Mouse (Mus musculus) erythroblast, embryonic 14.5 days (primary cell): ENCODE measurements around the gene Uaca. TPM values are rescaled to one million over a fixed set of nuclear protein-coding genes. Genes with fewer than 3 reads are reported as not detected.

Source experiments
- H3K27me3 ChIP-seq: 2 replicates; pipeline ENCODE4 v1.6.1; 2012; ENCODE audit warnings: inconsistent platforms; ENCODE audit not compliant: control insufficient read depth
- H3K36me3 ChIP-seq: 2 replicates; pipeline ENCODE4 v1.6.1; 2012; ENCODE audit warnings: mild to moderate bottlenecking, inconsistent platforms; ENCODE audit not compliant: control insufficient read depth
- H3K4me1 ChIP-seq: 2 replicates; pipeline ENCODE4 v1.6.1; 2012; ENCODE audit warnings: inconsistent platforms; ENCODE audit not compliant: control insufficient read depth
- H3K4me3 ChIP-seq: replicated peaks from 2 replicates; pipeline ENCODE3; 2012; ENCODE audit warnings: moderate library complexity, mild to moderate bottlenecking, inconsistent platforms
- H3K9me3 ChIP-seq: 2 replicates; pipeline ENCODE4 v1.6.1; 2012; ENCODE audit warnings: low read length, inconsistent platforms, mixed read lengths; ENCODE audit not compliant: control insufficient read depth
- GATA1 ChIP-seq: IDR thresholded peaks from 2 replicates; pipeline ENCODE4 v1.6.1; 2012; ENCODE audit warnings: low read length, inconsistent platforms, mixed read lengths
- TAL1 ChIP-seq: IDR thresholded peaks from 3 replicates; pipeline ENCODE4 v1.6.1; 2012; ENCODE audit warnings: low read length, inconsistent platforms, mixed read lengths
- polyA plus RNA-seq: library from polyadenylated mRNA; stranded (reverse); fragments of >175 nt; gene quantifications from 2 replicates; pipeline ENCODE4 v1.2.3, GENCODE M21; 2012

Uaca gene
- 0.04 TPM in 1 of 2 replicates, not detected in the other for polyA plus RNA-seq

GRCm38 (mm10) chr9:60794210-60794840 lies at the start of gene Uaca:
Gene Uaca (plus strand): TSS chr9:60794542.
- no peaks in the 10 kb centered on the region for H3K9me3 ChIP-seq
- H3K27me3 ChIP-seq = peaks cover 37% of the 10 kb centered on the region
- no peaks in the 10 kb centered on the region for H3K36me3 ChIP-seq
- no peak for TF ChIP-seq TAL1
- no peak for TF ChIP-seq GATA1
- peak within 1 kb of the TSS; percentile 61 for H3K4me3 ChIP-seq
- H3K4me1 ChIP-seq = peaks cover 8% of the 10 kb centered on the region

GRCm38 (mm10) chr9:60744971-60745370 lies 49.4 kb upstream of the Uaca start:
- no peaks in the 10 kb centered on the region; the same call in 1 of the 2 replicates for H3K27me3 ChIP-seq
- TF ChIP-seq GATA1 (no peak), TAL1 (no peak)
- no peak overlapping the region for H3K4me3 ChIP-seq
- peaks cover 3% of the 10 kb centered on the region for H3K9me3 ChIP-seq
- no peaks in the 10 kb centered on the region for H3K36me3 ChIP-seq
- H3K4me1 ChIP-seq = no peaks in the 10 kb centered on the region

GRCm38 (mm10) chr9:60746561-60746960 lies 47.8 kb upstream of the Uaca start:
- no peak overlapping the region for H3K4me3 ChIP-seq
- TF ChIP-seq GATA1 (no peak), TAL1 (no peak)
- H3K4me1 ChIP-seq = no peaks in the 10 kb centered on the region
- no peaks in the 10 kb centered on the region for H3K36me3 ChIP-seq
- H3K27me3 ChIP-seq = no peaks in the 10 kb centered on the region; the same call in 1 of the 2 replicates
- peaks cover 3% of the 10 kb centered on the region for H3K9me3 ChIP-seq

- Histone ChIP-seq H3K27me3 (no peaks in the 10 kb centered on the region; the same call in 1 of the 2 replicates), H3K9me3 (peaks cover 3% of the 10 kb centered on the region), H3K4me3 (no peak overlapping the region), H3K4me1 (no peaks in the 10 kb centered on the region), H3K36me3 (no peaks in the 10 kb centered on the region)
- no peak for TF ChIP-seq GATA1
- TF ChIP-seq TAL1 = no peak
Observed at GRCm38 (mm10) chr9:60747672-60748071, 46.7 kb upstream of the Uaca start.

- Histone ChIP-seq H3K4me1 (no peaks in the 10 kb centered on the region), H3K27me3 (no peaks in the 10 kb centered on the region; the same call in 1 of the 2 replicates), H3K4me3 (no peak overlapping the region), H3K9me3 (peaks cover 3% of the 10 kb centered on the region), H3K36me3 (no peaks in the 10 kb centered on the region)
- TF ChIP-seq GATA1 (no peak), TAL1 (no peak)
Observed at GRCm38 (mm10) chr9:60748191-60748590, 46.2 kb upstream of the Uaca start.

GRCm38 (mm10) chr9:60749105-60749504 lies 45.2 kb upstream of the Uaca start:
- TF ChIP-seq GATA1 = no peak
- no peak for TF ChIP-seq TAL1
- H3K4me1 ChIP-seq = no peaks in the 10 kb centered on the region
- no peak overlapping the region for H3K4me3 ChIP-seq
- H3K27me3 ChIP-seq = no peaks in the 10 kb centered on the region
- no peaks in the 10 kb centered on the region for H3K36me3 ChIP-seq
- peaks cover 3% of the 10 kb centered on the region for H3K9me3 ChIP-seq

- Histone ChIP-seq H3K27me3 (no peaks in the 10 kb centered on the region), H3K4me1 (no peaks in the 10 kb centered on the region), H3K9me3 (peaks cover 3% of the 10 kb centered on the region), H3K36me3 (no peaks in the 10 kb centered on the region), H3K4me3 (no peak overlapping the region)
- TF ChIP-seq TAL1 (no peak), GATA1 (no peak)
Observed at GRCm38 (mm10) chr9:60751098-60751497, 43.2 kb upstream of the Uaca start.

GRCm38 (mm10) chr9:60751971-60752370 lies 42.4 kb upstream of the Uaca start:
- Histone ChIP-seq H3K4me3 (no peak overlapping the region), H3K4me1 (peaks cover 3% of the 10 kb centered on the region), H3K9me3 (peaks cover 3% of the 10 kb centered on the region), H3K36me3 (no peaks in the 10 kb centered on the region), H3K27me3 (no peaks in the 10 kb centered on the region)
- TF ChIP-seq TAL1 (no peak), GATA1 (no peak)

- H3K4me3 ChIP-seq = no peak overlapping the region
- H3K27me3 ChIP-seq = no peaks in the 10 kb centered on the region
- H3K4me1 ChIP-seq = peaks cover 3% of the 10 kb centered on the region
- TF ChIP-seq TAL1 (no peak), GATA1 (no peak)
- H3K9me3 ChIP-seq = peaks cover 3% of the 10 kb centered on the region
- H3K36me3 ChIP-seq = no peaks in the 10 kb centered on the region
Observed at GRCm38 (mm10) chr9:60752636-60753035, 41.7 kb upstream of the Uaca start.

GRCm38 (mm10) chr9:60756258-60756657 lies 38.1 kb upstream of the Uaca start:
- peaks cover 3% of the 10 kb centered on the region for H3K4me1 ChIP-seq
- no peaks in the 10 kb centered on the region for H3K36me3 ChIP-seq
- TF ChIP-seq GATA1 (no peak), TAL1 (no peak)
- no peaks in the 10 kb centered on the region for H3K9me3 ChIP-seq
- H3K4me3 ChIP-seq = no peak overlapping the region
- no peaks in the 10 kb centered on the region for H3K27me3 ChIP-seq
